Mouse (Mus musculus) adrenal gland, adult 2 months (tissue): Measurements from ENCODE around the gene Pnp2. TPM values are rescaled to one million over a fixed set of nuclear protein-coding genes. Genes with fewer than 3 reads are reported as not detected.
"Not testable (repeated sequence)": the region's sequence is repeated elsewhere in the genome, so short reads cannot be mapped to it uniquely, and the experiment has no call there.

Experiments
- DNase-seq: peaks from one replicate; pipeline ENCODE4 v3.0.0; 2021
- long read RNA-seq: library from polyadenylated mRNA; stranded (forward); transcript quantifications from one replicate; pipeline ENCODE4 v2.0.0, GENCODE M21; 2021
- polyA plus RNA-seq: library from polyadenylated mRNA; depleted of rRNA; stranded (reverse); fragments of >200 nt; gene quantifications from 2 replicates; pipeline ENCODE4 v1.2.3, GENCODE M21; 2012; rRNA removed
- total RNA-seq, 2 experiments: library from RNA; stranded (reverse); gene quantifications; 2 replicates each; pipeline ENCODE4 v1.2.3; 2021

Pnp2 gene
- total RNA-seq = 1 to 10 TPM; 1.5 to 2.5 TPM
- 0.37 and 0.49 TPM in 2 replicates for polyA plus RNA-seq
- long read RNA-seq = 0 reads

- DNase-seq = peak; percentile 70
Measured at GRCm38 (mm10) chr14:50955942-50956508, at the start of gene Pnp2. Gene Pnp2 (plus strand): TSS chr14:50955992.

- no peak for DNase-seq
Measured at GRCm38 (mm10) chr14:50908126-50908525, 47.7 kb upstream of the Pnp2 start.

GRCm38 (mm10) chr14:50911356-50911755 lies 44.4 kb upstream of the Pnp2 start:
- no peak for DNase-seq

- DNase-seq = not testable (repeated sequence)
Measured at GRCm38 (mm10) chr14:50923437-50923836, 32.4 kb upstream of the Pnp2 start.

- DNase-seq = peak; percentile 97
Measured at GRCm38 (mm10) chr14:50924281-50925064, 31.3 kb upstream of the Pnp2 start, which contains the start of the genes Osgep and Apex1. Gene Osgep (minus strand): TSS chr14:50924893. Gene Apex1 (plus strand): TSS chr14:50924968.

GRCm38 (mm10) chr14:50925111-50925920 lies 30.5 kb upstream of the Pnp2 start:
- no peak for DNase-seq

- DNase-seq = no peak
Measured at GRCm38 (mm10) chr14:50927366-50927765, 28.4 kb upstream of the Pnp2 start.

- peak; percentile 21 for DNase-seq
Measured at GRCm38 (mm10) chr14:50929951-50930350, 25.8 kb upstream of the Pnp2 start.

GRCm38 (mm10) chr14:50930377-50930753 lies 25.4 kb upstream of the Pnp2 start:
- no peak for DNase-seq

- DNase-seq = peak; percentile 100
Measured at GRCm38 (mm10) chr14:50930754-50931492, 24.9 kb upstream of the Pnp2 start, which contains the start of the genes Pip4p1 and Pnp. Gene Pip4p1 (minus strand): TSS chr14:50930856. Gene Pnp (plus strand): TSS chr14:50931082.

- no peak for DNase-seq
Measured at GRCm38 (mm10) chr14:50931493-50932020, 24.2 kb upstream of the Pnp2 start.

GRCm38 (mm10) chr14:50936649-50937048 lies 19.1 kb upstream of the Pnp2 start:
- no peak for DNase-seq

- DNase-seq = no peak
Measured at GRCm38 (mm10) chr14:50938119-50938908, 17.5 kb upstream of the Pnp2 start.

- DNase-seq = no peak
Measured at GRCm38 (mm10) chr14:50938940-50939339, 16.9 kb upstream of the Pnp2 start.

- DNase-seq = peak; percentile 98
Measured at GRCm38 (mm10) chr14:50943932-50944667, 11.7 kb upstream of the Pnp2 start, which contains the start of gene Gm49342. Gene Gm49342 (plus strand): TSS chr14:50944517.

- not testable (repeated sequence) for DNase-seq
Measured at GRCm38 (mm10) chr14:50944668-50945033, 11.1 kb upstream of the Pnp2 start.

GRCm38 (mm10) chr14:50945081-50945480 lies 10.7 kb upstream of the Pnp2 start:
- DNase-seq = not testable (repeated sequence)

- not testable (repeated sequence) for DNase-seq
Measured at GRCm38 (mm10) chr14:50945526-50945925, 10.3 kb upstream of the Pnp2 start.

GRCm38 (mm10) chr14:50955487-50955886 lies 305 bp upstream of the Pnp2 start:
- DNase-seq = no peak

GRCm38 (mm10) chr14:50956724-50957123 lies 932 bp downstream of the Pnp2 start:
- not testable (repeated sequence) for DNase-seq
